Mouse (Mus musculus): ENCODE results near the gene Gse1. TPM values are rescaled to one million over a fixed set of nuclear protein-coding genes. Genes with fewer than 3 reads are reported as not detected.
A peak's percentile ranks its signal among the peaks of the same experiment; 100 is the strongest.

Gene Gse1
- polyA plus RNA-seq, 1 experiment from 2014 or later, result 20.7 TPM

GRCm38 (mm10) chr8:120614491-120614890, 386.2 kb downstream of the Gse1 start:
- Histone ChIP-seq H3K4me2 (no peak overlapping the region), H3K27ac (ENCODE audit: low read depth, low read length) (no peak overlapping the region), H3K4me3 (ENCODE audit: low read depth, low read length) (no peak overlapping the region), H3K9me3 (ENCODE audit: control insufficient read depth, low read length) (no peaks in the 10 kb centered on the region), H3K4me1 (ENCODE audit: control insufficient read depth, insufficient read depth, low read length) (peaks cover 23% of the 10 kb centered on the region), H3K9ac (ENCODE audit: low read length) (no peak overlapping the region), H3K36me3 (ENCODE audit: control insufficient read depth, insufficient read depth, low read length) (no peaks in the 10 kb centered on the region), H3K27me3 (ENCODE audit: control insufficient read depth, insufficient read depth, low read length) (no peaks in the 10 kb centered on the region)
- DNase-seq (ENCODE audit: low spot score, missing footprints) (no peak), ATAC-seq (ENCODE audit: low FRiP score) (no peak)
- WGBS, result 88% methylated on average over 3 of the region's 3 CpGs

DNA sequence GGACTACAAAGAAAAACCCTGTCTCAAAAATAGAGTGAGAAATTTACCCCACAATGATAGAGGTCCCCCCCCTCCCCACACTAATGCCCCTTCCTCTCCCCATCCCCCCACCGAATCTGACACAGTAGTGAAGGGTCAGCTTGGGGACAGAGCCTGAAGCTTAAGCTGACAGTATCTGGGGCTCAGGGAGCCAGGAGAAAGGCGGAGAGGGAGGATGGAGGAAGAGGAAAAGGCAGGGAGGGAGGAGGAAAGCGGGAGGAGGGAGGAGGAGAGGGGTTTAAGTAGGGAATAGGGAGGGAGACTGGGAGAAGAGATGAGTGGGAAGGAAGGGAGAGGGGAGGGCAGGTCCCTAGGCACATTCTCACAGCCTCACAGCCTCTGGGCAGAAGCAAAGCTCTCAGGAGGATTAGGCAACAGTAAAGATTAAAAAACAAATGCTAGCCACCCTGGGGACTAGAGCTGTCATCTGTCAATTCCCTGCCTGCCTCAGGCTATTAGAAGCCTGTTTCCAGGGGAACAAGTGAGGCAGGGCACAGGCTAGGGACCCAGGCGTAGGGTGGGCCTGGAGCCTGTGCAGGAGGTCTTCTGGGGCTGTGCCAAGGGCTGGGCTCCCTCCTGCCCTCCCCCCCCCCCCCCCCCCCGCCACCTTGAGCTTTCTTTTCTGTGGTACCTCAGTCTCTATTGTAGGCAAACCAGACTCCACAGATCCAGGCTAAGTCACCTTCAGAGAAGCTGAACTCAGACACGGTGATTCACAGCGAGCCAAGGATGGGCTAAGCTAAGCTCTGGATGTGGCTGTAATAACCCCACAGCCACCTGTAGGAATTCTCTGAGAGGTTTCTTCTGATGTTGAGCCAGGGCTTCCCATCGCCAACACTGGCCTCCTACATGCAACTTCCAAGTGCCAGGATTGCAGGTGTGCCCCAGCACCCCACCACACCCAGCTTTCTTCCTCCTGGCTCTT, 388.7 kb downstream of the Gse1 start:
- ATAC-seq (ENCODE audit: low FRiP score), result peak; percentile 76
- Histone ChIP-seq H3K9ac (ENCODE audit: low read length) (no peak overlapping the region), H3K4me1 (ENCODE audit: control insufficient read depth, insufficient read depth, low read length) (peaks cover 31% of the 10 kb centered on the region), H3K27me3 (ENCODE audit: control insufficient read depth, insufficient read depth, low read length) (no peaks in the 10 kb centered on the region), H3K4me2 (no peak overlapping the region), H3K4me3 (ENCODE audit: low read depth, low read length) (no peak overlapping the region), H3K27ac (ENCODE audit: low read depth, low read length) (peak overlapping the region; percentile 70), H3K36me3 (ENCODE audit: control insufficient read depth, insufficient read depth, low read length) (no peaks in the 10 kb centered on the region), H3K9me3 (ENCODE audit: control insufficient read depth, low read length) (no peaks in the 10 kb centered on the region)
- 15% methylated on average over 7 of the region's 8 CpGs for WGBS
- DNase-seq (ENCODE audit: low spot score, missing footprints), result no peak

DNA sequence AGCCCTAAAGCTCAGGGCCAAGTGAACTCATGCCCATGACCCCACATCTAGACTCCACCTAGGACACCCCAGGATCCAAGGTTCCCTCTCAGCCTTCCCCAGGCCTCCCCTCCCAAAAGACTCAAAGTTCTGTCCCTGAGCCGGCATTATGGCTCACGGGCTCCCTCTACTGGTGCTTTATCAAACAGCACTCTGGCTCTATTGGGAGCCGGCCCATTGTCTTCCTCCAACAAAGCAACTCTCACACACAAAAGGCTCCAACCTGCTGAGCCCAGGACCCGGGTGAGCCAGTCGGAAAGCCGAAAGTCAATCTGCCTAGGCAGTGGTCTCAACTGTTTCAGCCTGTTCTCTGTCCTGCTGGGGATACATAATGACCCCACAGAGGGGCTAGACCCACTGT, 389.9 kb downstream of the Gse1 start:
- Histone ChIP-seq H3K9ac (ENCODE audit: low read length) (peak overlapping the region; percentile 31), H3K36me3 (ENCODE audit: control insufficient read depth, insufficient read depth, low read length) (no peaks in the 10 kb centered on the region), H3K27me3 (ENCODE audit: control insufficient read depth, insufficient read depth, low read length) (no peaks in the 10 kb centered on the region), H3K27ac (ENCODE audit: low read depth, low read length) (peak overlapping the region; percentile 27), H3K4me1 (ENCODE audit: control insufficient read depth, insufficient read depth, low read length) (peaks cover 33% of the 10 kb centered on the region), H3K9me3 (ENCODE audit: control insufficient read depth, low read length) (no peaks in the 10 kb centered on the region), H3K4me3 (ENCODE audit: low read depth, low read length) (no peak overlapping the region), H3K4me2 (peak overlapping the region; percentile 3; the same call in 1 of the 2 replicates)
- WGBS, result 1% methylated on average over 6 of the region's 6 CpGs
- peak; percentile 57 for ATAC-seq (ENCODE audit: low FRiP score)
- peak; percentile 99 for DNase-seq (ENCODE audit: low spot score, missing footprints)

DNA sequence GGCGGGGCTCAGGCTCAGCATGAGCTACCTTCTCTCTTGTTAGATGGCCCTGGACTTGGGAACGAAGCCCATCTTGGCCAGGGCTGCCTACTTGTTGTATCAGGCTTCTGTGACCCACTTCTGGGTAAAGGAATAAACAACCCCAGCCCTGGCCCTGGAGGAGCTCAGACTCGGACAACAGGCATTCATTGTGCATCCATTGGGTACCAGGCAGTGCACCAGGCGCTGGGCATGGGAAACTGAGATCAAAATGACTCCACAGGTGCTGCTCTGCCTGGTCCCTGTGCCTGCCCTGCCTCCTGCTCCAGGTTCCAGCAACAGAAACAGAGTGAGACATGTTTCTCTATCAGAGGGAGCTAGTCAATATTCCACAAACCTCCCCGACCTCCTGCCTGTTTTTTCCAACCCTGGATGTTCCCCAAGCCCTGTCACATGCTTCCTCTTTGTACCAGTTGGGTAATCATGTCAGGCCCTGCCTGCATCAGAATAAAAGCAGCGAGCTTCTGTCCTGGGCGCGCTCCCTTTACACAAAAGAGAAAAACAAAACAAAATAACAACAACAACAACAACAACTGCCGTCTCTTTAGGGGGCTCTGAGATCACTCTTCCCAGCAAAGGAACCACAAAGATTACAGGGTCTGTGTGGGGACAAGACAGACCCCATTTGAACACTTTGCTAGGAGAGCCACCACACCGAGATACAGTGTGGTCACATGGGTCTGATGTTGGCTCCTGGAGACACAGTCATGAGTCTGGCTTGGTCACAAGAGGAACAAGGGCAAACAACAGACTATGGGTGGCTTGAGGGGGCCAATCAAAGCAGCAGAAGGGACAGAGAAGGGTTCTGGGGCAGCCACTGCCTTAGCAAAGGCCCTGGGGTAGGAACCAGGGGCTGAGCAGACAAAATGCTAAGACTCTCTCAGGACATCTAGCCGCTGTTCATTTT, 391.3 kb downstream of the Gse1 start:
- peak overlapping the region; percentile 24; the same call in 1 of the 2 replicates for H3K9ac ChIP-seq (ENCODE audit: low read length)
- H3K27ac ChIP-seq (ENCODE audit: low read depth, low read length), result no peak overlapping the region
- peaks cover 37% of the 10 kb centered on the region for H3K4me1 ChIP-seq (ENCODE audit: control insufficient read depth, insufficient read depth, low read length)
- H3K4me3 ChIP-seq (ENCODE audit: low read depth, low read length), result no peak overlapping the region
- H3K4me2 ChIP-seq, result no peak overlapping the region
- H3K9me3 ChIP-seq (ENCODE audit: control insufficient read depth, low read length), result no peaks in the 10 kb centered on the region
- DNase-seq (ENCODE audit: low spot score, missing footprints) (no peak), ATAC-seq (ENCODE audit: low FRiP score) (no peak)
- no peaks in the 10 kb centered on the region for H3K27me3 ChIP-seq (ENCODE audit: control insufficient read depth, insufficient read depth, low read length)
- H3K36me3 ChIP-seq (ENCODE audit: control insufficient read depth, insufficient read depth, low read length), result no peaks in the 10 kb centered on the region
- WGBS, result 72% methylated on average over 11 of the region's 11 CpGs

DNA sequence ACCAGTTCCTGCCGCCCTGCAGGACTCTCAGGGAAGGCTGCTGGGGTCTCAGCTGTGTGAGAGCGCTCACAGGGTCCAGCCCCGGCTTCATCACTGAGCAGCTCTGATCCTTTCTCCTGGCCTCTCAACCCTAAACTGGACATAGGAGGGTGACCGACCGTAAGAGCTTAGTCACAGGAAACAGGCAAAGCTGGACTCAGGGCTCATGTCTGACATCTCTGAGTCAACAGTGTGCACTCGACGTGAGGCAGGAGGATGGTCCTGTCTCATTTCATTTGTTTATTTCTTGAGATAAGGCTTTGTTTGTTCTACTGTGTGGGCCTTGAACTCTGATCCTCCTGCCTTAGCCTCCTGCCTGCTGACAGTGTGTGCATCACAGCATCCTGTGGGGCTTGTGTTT, 392.2 kb downstream of the Gse1 start:
- Histone ChIP-seq H3K27ac (ENCODE audit: low read depth, low read length) (0 out of 2 replicates have a peak overlapping the region, but pooled peaks have one; percentile 14), H3K4me3 (ENCODE audit: low read depth, low read length) (no peak overlapping the region), H3K36me3 (ENCODE audit: control insufficient read depth, insufficient read depth, low read length) (no peaks in the 10 kb centered on the region), H3K27me3 (ENCODE audit: control insufficient read depth, insufficient read depth, low read length) (no peaks in the 10 kb centered on the region), H3K4me2 (no peak overlapping the region), H3K4me1 (ENCODE audit: control insufficient read depth, insufficient read depth, low read length) (peaks cover 37% of the 10 kb centered on the region), H3K9ac (ENCODE audit: low read length) (peak overlapping the region; percentile 24; the same call in 1 of the 2 replicates), H3K9me3 (ENCODE audit: control insufficient read depth, low read length) (no peaks in the 10 kb centered on the region)
- no peak for ATAC-seq (ENCODE audit: low FRiP score)
- WGBS, result 36% methylated on average over 7 of the region's 7 CpGs
- no peak for DNase-seq (ENCODE audit: low spot score, missing footprints)

- H3K27ac ChIP-seq (ENCODE audit: low read depth, low read length), result no peak overlapping the region
- ATAC-seq (ENCODE audit: low FRiP score) (no peak), DNase-seq (ENCODE audit: low spot score, missing footprints) (no peak)
- no peaks in the 10 kb centered on the region for H3K27me3 ChIP-seq (ENCODE audit: control insufficient read depth, insufficient read depth, low read length)
- H3K9ac ChIP-seq (ENCODE audit: low read length), result no peak overlapping the region
- no peak overlapping the region for H3K4me2 ChIP-seq
- H3K9me3 ChIP-seq (ENCODE audit: control insufficient read depth, low read length), result no peaks in the 10 kb centered on the region
- peaks cover 25% of the 10 kb centered on the region for H3K4me1 ChIP-seq (ENCODE audit: control insufficient read depth, insufficient read depth, low read length)
- 44% methylated on average over 14 of the region's 14 CpGs for WGBS
- no peak overlapping the region for H3K4me3 ChIP-seq (ENCODE audit: low read depth, low read length)
- H3K36me3 ChIP-seq (ENCODE audit: control insufficient read depth, insufficient read depth, low read length), result no peaks in the 10 kb centered on the region
Measured at GRCm38 (mm10) chr8:120622161-120622560, 393.9 kb downstream of the Gse1 start.

DNA sequence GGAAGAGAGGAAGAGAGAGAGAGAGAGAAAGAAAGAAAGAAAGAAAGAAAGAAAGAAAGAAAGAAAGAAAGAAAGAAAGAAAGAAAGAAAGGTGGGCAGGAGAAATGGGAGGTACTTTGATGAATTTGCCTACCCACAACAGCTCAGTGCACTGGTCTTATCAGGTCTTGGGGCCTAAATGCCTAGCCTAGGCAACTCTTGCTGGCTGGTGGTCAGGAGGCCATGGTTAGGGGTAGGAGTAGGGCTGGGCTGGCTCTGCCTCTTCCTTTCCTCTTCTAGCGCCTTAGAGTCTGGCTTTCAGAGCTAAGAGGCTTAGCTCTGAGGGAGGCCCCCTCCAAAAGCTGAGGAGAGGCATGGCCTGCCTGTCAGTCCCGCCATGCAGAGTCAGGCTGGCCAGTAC, 395.4 kb downstream of the Gse1 start:
- Histone ChIP-seq H3K27ac (ENCODE audit: low read depth, low read length) (no peak overlapping the region), H3K4me1 (ENCODE audit: control insufficient read depth, insufficient read depth, low read length) (peaks cover 14% of the 10 kb centered on the region), H3K4me3 (ENCODE audit: low read depth, low read length) (no peak overlapping the region), H3K9me3 (ENCODE audit: control insufficient read depth, low read length) (no peaks in the 10 kb centered on the region), H3K9ac (ENCODE audit: low read length) (no peak overlapping the region), H3K27me3 (ENCODE audit: control insufficient read depth, insufficient read depth, low read length) (no peaks in the 10 kb centered on the region), H3K4me2 (no peak overlapping the region), H3K36me3 (ENCODE audit: control insufficient read depth, insufficient read depth, low read length) (no peaks in the 10 kb centered on the region)
- 21% methylated on average over 2 of the region's 2 CpGs for WGBS
- DNase-seq (ENCODE audit: low spot score, missing footprints) (no peak), ATAC-seq (ENCODE audit: low FRiP score) (no peak)

DNA sequence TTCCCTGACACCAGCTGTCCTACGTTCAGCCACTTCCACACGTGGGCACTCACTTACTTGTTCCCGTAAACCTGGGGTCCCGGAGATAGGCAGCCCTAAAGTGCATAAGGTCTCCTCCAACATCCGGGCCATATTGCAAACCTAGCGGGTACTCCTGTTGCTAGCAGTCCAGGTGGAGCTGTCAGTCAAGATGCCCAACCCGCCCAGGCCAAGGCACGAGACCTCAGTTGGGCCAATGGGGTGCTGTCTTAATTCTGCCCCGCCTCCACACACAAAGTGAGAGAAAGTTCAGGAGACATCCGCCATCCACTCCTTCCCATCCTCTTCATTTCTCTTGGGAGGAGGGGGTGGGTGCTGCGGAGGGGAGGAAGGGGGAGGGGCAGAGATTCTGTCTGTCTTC, 398.2 kb downstream of the Gse1 start:
- H3K4me3 ChIP-seq (ENCODE audit: low read depth, low read length), result no peak overlapping the region
- H3K27me3 ChIP-seq (ENCODE audit: control insufficient read depth, insufficient read depth, low read length), result no peaks in the 10 kb centered on the region; the same call in 1 of the 2 replicates
- 64% methylated on average over 11 of the region's 11 CpGs for WGBS
- ATAC-seq (ENCODE audit: low FRiP score) (no peak), DNase-seq (ENCODE audit: low spot score, missing footprints) (no peak)
- no peak overlapping the region for H3K4me2 ChIP-seq
- no peak overlapping the region for H3K27ac ChIP-seq (ENCODE audit: low read depth, low read length)
- no peaks in the 10 kb centered on the region for H3K36me3 ChIP-seq (ENCODE audit: control insufficient read depth, insufficient read depth, low read length)
- peaks cover 7% of the 10 kb centered on the region; the same call in 1 of the 2 replicates for H3K4me1 ChIP-seq (ENCODE audit: control insufficient read depth, insufficient read depth, low read length)
- no peaks in the 10 kb centered on the region for H3K9me3 ChIP-seq (ENCODE audit: control insufficient read depth, low read length)
- no peak overlapping the region for H3K9ac ChIP-seq (ENCODE audit: low read length)
